Mouse (Mus musculus) erythroblast, embryonic 14.5 days (primary cell): ENCODE results near the gene Cct8l1. TPM values are rescaled to one million over a fixed set of nuclear protein-coding genes. Genes with fewer than 3 reads are reported as not detected.

Source experiments
- H3K27me3 ChIP-seq: 2 replicates; pipeline ENCODE4 v1.6.1; 2012; ENCODE audit warnings: inconsistent platforms; ENCODE audit not compliant: control insufficient read depth
- H3K36me3 ChIP-seq: 2 replicates; pipeline ENCODE4 v1.6.1; 2012; ENCODE audit warnings: mild to moderate bottlenecking, inconsistent platforms; ENCODE audit not compliant: control insufficient read depth
- H3K4me1 ChIP-seq: 2 replicates; pipeline ENCODE4 v1.6.1; 2012; ENCODE audit warnings: inconsistent platforms; ENCODE audit not compliant: control insufficient read depth
- H3K4me3 ChIP-seq: replicated peaks from 2 replicates; pipeline ENCODE3; 2012; ENCODE audit warnings: moderate library complexity, mild to moderate bottlenecking, inconsistent platforms
- H3K9me3 ChIP-seq: 2 replicates; pipeline ENCODE4 v1.6.1; 2012; ENCODE audit warnings: low read length, inconsistent platforms, mixed read lengths; ENCODE audit not compliant: control insufficient read depth
- GATA1 ChIP-seq: IDR thresholded peaks from 2 replicates; pipeline ENCODE4 v1.6.1; 2012; ENCODE audit warnings: low read length, inconsistent platforms, mixed read lengths
- TAL1 ChIP-seq: IDR thresholded peaks from 3 replicates; pipeline ENCODE4 v1.6.1; 2012; ENCODE audit warnings: low read length, inconsistent platforms, mixed read lengths
- polyA plus RNA-seq: library from polyadenylated mRNA; stranded (reverse); fragments of >175 nt; gene quantifications from 2 replicates; pipeline ENCODE4 v1.2.3, GENCODE M21; 2012

Gene Cct8l1
- polyA plus RNA-seq, 1 experiment: not detected

DNA sequence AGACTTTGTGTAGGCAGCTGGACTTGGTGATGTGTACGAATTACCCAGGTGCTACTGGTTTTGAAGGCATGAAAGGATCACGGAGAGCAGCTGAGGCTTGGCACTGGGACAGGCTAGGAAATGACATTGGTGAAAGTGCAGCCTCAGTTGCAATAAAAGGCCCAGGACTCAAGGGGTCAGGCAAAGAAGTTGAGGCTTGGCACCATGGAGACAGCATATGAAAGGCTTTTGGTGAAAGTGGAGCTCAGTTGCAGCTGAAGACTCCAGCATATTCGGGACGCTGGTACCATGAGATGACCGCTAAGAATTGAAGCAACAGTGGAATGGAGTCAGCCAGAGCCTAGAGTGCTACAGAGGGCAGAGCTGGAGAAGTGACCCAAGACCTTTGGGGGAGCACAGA, 39.8 kb downstream of the Cct8l1 start:
- Histone ChIP-seq H3K9me3 (no peaks in the 10 kb centered on the region), H3K4me1 (no peaks in the 10 kb centered on the region), H3K36me3 (no peaks in the 10 kb centered on the region), H3K27me3 (no peaks in the 10 kb centered on the region), H3K4me3 (no peak overlapping the region)
- TF ChIP-seq TAL1 (no peak), GATA1 (no peak)

DNA sequence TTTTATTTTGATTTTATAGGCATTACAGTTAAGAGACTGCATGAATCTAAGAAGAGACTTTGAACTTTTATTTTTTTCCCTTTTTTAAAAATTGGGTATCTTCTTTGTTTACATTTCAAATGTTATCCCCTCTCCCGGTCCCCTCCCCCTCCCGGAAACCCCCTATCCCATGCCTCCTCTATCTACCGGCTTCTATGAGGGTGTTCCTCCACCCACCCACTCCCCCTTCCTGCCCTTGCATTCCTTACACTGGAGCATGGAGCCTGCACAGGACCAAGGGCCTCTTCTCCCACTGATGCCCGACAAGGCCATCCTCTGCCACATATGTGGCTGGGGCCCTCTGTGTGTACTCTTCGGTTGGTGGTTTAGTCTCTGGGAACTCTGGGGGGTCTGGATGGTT, 40.5 kb downstream of the Cct8l1 start:
- Histone ChIP-seq H3K9me3 (no peaks in the 10 kb centered on the region), H3K4me1 (no peaks in the 10 kb centered on the region), H3K27me3 (no peaks in the 10 kb centered on the region), H3K4me3 (no peak overlapping the region), H3K36me3 (no peaks in the 10 kb centered on the region)
- TF ChIP-seq TAL1: no peak
- no peak for TF ChIP-seq GATA1

Other genes with a start within 250 kb of the Cct8l1 start
- gene Kmt2c, start 17.3 kb upstream of the Cct8l1 start, polyA plus RNA-seq: 0.45 and 0.60 TPM in 2 replicates
- gene Xrcc2, start 189.8 kb downstream of the Cct8l1 start, polyA plus RNA-seq: 0.45 and 0.72 TPM in 2 replicates
- gene Actr3b, start 243.9 kb downstream of the Cct8l1 start, polyA plus RNA-seq: not detected in 2 replicates